Mouse (Mus musculus) gastrocnemius, postnatal 14 days (tissue): ENCODE data around the gene Tnni1. TPM values are rescaled to one million over a fixed set of nuclear protein-coding genes. Genes with fewer than 3 reads are reported as not detected.
A peak's percentile ranks its signal among the peaks of the same experiment; 100 is the strongest.

Experiments
- DNase-seq: peaks from one replicate; pipeline ENCODE4 v3.0.0; 2021; ENCODE audit warnings: mixed read lengths
- intact Hi-C: fragments of 180-260 bp; cut with DNase I; formaldehyde crosslinking; loops from one replicate; pipeline ENCODE4 v1.15.1; 2025; ENCODE audit warnings: low total_unique reads
- long read RNA-seq, 2 experiments: library from polyadenylated mRNA; stranded (forward); transcript quantifications; one replicate each; pipeline ENCODE4 v2.0.0; 2021
- total RNA-seq, 2 experiments: library from RNA; stranded (reverse); gene quantifications; 2 replicates each; pipeline ENCODE4 v1.2.3; 2021

The Tnni1 gene
- total RNA-seq = 100 to 1,000 TPM; 204 to 373 TPM
- long read RNA-seq, experiment 1, partial matches to known transcripts = 19 of 150 reads
- long read RNA-seq, experiment 1, other reads (novel, unspliced or antisense) = 131 of 150 reads
- long read RNA-seq, experiment 2, partial matches to known transcripts = 21 of 185 reads
- long read RNA-seq, experiment 2, other reads (novel, unspliced or antisense) = 164 of 185 reads

- intact Hi-C loops = no loop called here
- peak; percentile 74 for DNase-seq
These were observed at the start of gene Tnni1 for GRCm38 (mm10) chr1:135778780-135779535. Gene Tnni1, plus strand, starts transcription at chr1:135779434.

GRCm38 (mm10) chr1:135729821-135730220, 49.4 kb upstream of the Tnni1 start:
- intact Hi-C loops = no loop called here
- no peak for DNase-seq

- intact Hi-C loops = no loop called here
- no peak for DNase-seq
These were observed 48.9 kb upstream of the Tnni1 start for GRCm38 (mm10) chr1:135730296-135730695.

GRCm38 (mm10) chr1:135731393-135731792, 47.8 kb upstream of the Tnni1 start:
- no peak for DNase-seq
- intact Hi-C loops = no loop called here

- DNase-seq = no peak
- intact Hi-C loops = no loop called here
These were observed 47.1 kb upstream of the Tnni1 start for GRCm38 (mm10) chr1:135731897-135732684.

- no peak for DNase-seq
- intact Hi-C loops = no loop called here
These were observed 44.9 kb upstream of the Tnni1 start for GRCm38 (mm10) chr1:135734225-135734937.

- DNase-seq = no peak
- intact Hi-C loops = no loop called here
These were observed 43.8 kb upstream of the Tnni1 start for GRCm38 (mm10) chr1:135735460-135735859.

- intact Hi-C loops = no loop called here
- no peak for DNase-seq
These were observed 34.2 kb upstream of the Tnni1 start for GRCm38 (mm10) chr1:135744987-135745386.

- intact Hi-C loops = no loop called here
- DNase-seq = no peak
These were observed 33.0 kb upstream of the Tnni1 start for GRCm38 (mm10) chr1:135746248-135746647.

- intact Hi-C loops = no loop called here
- DNase-seq = peak; percentile 93
These were observed 26.4 kb upstream of the Tnni1 start for GRCm38 (mm10) chr1:135752737-135753348.

- intact Hi-C loops = loop anchor here (2.0 kb wide), 1 partner anchor 26 kb away; no protein-coding TSS in a partner anchor
- peak; percentile 69 for DNase-seq
These were observed 23.9 kb upstream of the Tnni1 start for GRCm38 (mm10) chr1:135755287-135755686.

GRCm38 (mm10) chr1:135755913-135756312, 23.3 kb upstream of the Tnni1 start:
- no peak for DNase-seq
- intact Hi-C loops = loop anchor here (2.0 kb wide), 1 partner anchor 25 kb away; no protein-coding TSS in a partner anchor

- DNase-seq = no peak
- intact Hi-C loops = no loop called here
These were observed 21.9 kb upstream of the Tnni1 start for GRCm38 (mm10) chr1:135757287-135757686.

GRCm38 (mm10) chr1:135759685-135760084, 19.5 kb upstream of the Tnni1 start:
- intact Hi-C loops = no loop called here
- no peak for DNase-seq

- no peak for DNase-seq
- intact Hi-C loops = no loop called here
These were observed 19.0 kb upstream of the Tnni1 start for GRCm38 (mm10) chr1:135760216-135760615.

GRCm38 (mm10) chr1:135761728-135762127, 17.5 kb upstream of the Tnni1 start:
- DNase-seq = no peak
- intact Hi-C loops = no loop called here

- intact Hi-C loops = no loop called here
- no peak for DNase-seq
These were observed 15.6 kb upstream of the Tnni1 start for GRCm38 (mm10) chr1:135763503-135764205.

GRCm38 (mm10) chr1:135764206-135764528, 15.1 kb upstream of the Tnni1 start:
- DNase-seq = no peak
- intact Hi-C loops = no loop called here
